Mouse (Mus musculus) brain, embryonic 14.5 days (tissue): ENCODE measurements at regions not wholly inside any gene's neighbourhood (a gene's known extent, or its start where the extent isn't known, plus 50 kb on each side); places are given as distances from the start of the nearest gene placed in this dataset.

ENCODE experiments used
- CTCF ChIP-seq: fragments of 200-500 bp; IDR thresholded peaks from 2 replicates; pipeline ENCODE4 v1.5.1; 2012; ENCODE audit warnings: inconsistent platforms, mild to moderate bottlenecking, moderate library complexity, borderline replicate concordance; ENCODE audit not compliant: insufficient read depth, insufficient read length; ENCODE audit errors: extremely low read depth
- POLR2A ChIP-seq: fragments of 200-500 bp; IDR thresholded peaks from 2 replicates; pipeline ENCODE4 v1.6.1; 2012; ENCODE audit warnings: mild to moderate bottlenecking, inconsistent platforms, borderline replicate concordance; ENCODE audit not compliant: poor library complexity, insufficient read depth, insufficient read length, severe bottlenecking; ENCODE audit errors: extremely low read depth

GRCm38 (mm10) chr6:68749699-68750098 lies 1214.1 kb upstream of the Tacstd2 start:
- no peak for TF ChIP-seq POLR2A
- no peak for TF ChIP-seq CTCF
